Mouse (Mus musculus) liver, embryonic 16.5 days (tissue): Measurements from ENCODE around the gene Dnajb12. TPM values are rescaled to one million over a fixed set of nuclear protein-coding genes. Genes with fewer than 3 reads are reported as not detected.

ENCODE experiments used
- ATAC-seq: fragments of 200-750 bp; cut with Nextera tagmentation; 2 replicates; pipeline ENCODE4 v1.8.0; 2017; ENCODE audit warnings: low read depth, mild to moderate bottlenecking, moderate number of reproducible peaks, moderate library complexity
- H3K27ac ChIP-seq: fragments of 300-500 bp; sonication (generic); 2 replicates; pipeline ENCODE4 v1.5.1; 2014; ENCODE audit warnings: mild to moderate bottlenecking, low read length
- H3K27me3 ChIP-seq: fragments of 300-500 bp; sonication (generic); 2 replicates; pipeline ENCODE4 v1.6.1; 2014; ENCODE audit warnings: low read depth, low read length, mixed read lengths; ENCODE audit not compliant: control insufficient read depth, insufficient read depth
- H3K36me3 ChIP-seq: fragments of 300-500 bp; sonication (generic); 2 replicates; pipeline ENCODE4 v1.6.1; 2014; ENCODE audit warnings: mild to moderate bottlenecking; ENCODE audit not compliant: control insufficient read depth, insufficient read depth
- H3K4me1 ChIP-seq: fragments of 300-500 bp; sonication (generic); 2 replicates; pipeline ENCODE4 v1.6.1; 2014; ENCODE audit warnings: low read depth, low read length, mixed read lengths; ENCODE audit not compliant: control insufficient read depth
- H3K4me2 ChIP-seq: fragments of 300-500 bp; sonication (generic); 2 replicates; pipeline ENCODE4 v1.6.1; 2014; ENCODE audit warnings: low read depth, low read length, mixed read lengths
- H3K4me3 ChIP-seq: fragments of 300-500 bp; sonication (generic); 2 replicates; pipeline ENCODE4 v1.5.1; 2014; ENCODE audit warnings: low read depth, mild to moderate bottlenecking, low read length
- H3K9ac ChIP-seq: fragments of 300-500 bp; sonication (generic); 2 replicates; pipeline ENCODE4 v1.6.1; 2014; ENCODE audit warnings: low read depth, low read length
- H3K9me3 ChIP-seq: fragments of 300-500 bp; sonication (generic); replicated peaks from 2 replicates; pipeline ENCODE4 v1.6.1; 2016; ENCODE audit warnings: low read length; ENCODE audit not compliant: control insufficient read depth
- WGBS: fragments of 180-500 bp; shearing (Covaris S2); extraction: QIAGEN DNeasy Blood & Tissue Kit; methylation state at CpG from one replicate; pipeline ENCODE4 v1.1.7; 2014; ENCODE audit not compliant: insufficient replicate concordance; 5-methylcytosine and 5-hydroxymethylcytosine counted together
- polyA plus RNA-seq: library from polyadenylated mRNA; unstranded; fragments of >200 nt; fragmentation: Nextera tagmentation; extraction: Ambion mirVana; gene quantifications from 2 replicates; pipeline ENCODE4 v1.2.1, GENCODE M21; 2015

The Dnajb12 gene
- polyA plus RNA-seq, 1 experiment from 2014 or later: 15.5 TPM

DNA sequence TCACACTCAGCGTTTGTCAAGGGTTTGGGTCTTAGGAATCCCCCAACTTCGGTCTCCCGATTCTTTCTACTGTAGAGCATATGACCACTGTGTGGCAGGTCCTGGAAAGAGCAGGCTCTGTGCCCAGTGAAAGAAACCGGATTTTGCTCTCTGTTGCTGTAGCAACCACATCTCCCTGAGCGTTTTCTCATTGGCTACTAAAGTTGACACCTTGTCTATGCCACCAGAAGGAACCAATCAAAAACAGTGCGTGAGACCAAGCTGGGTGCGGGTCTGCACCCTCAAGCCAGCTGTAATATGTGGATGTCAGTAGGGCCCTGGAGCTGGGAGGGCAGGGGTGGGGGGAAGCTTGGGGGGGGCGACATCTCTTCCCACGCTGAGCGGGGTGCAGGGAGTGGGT is 51.6 kb downstream of the Dnajb12 start:
- Histone ChIP-seq H3K9ac (no peak overlapping the region), H3K4me1 (no peaks in the 10 kb centered on the region; the same call in 1 of the 2 replicates), H3K36me3 (no peaks in the 10 kb centered on the region), H3K9me3 (no peaks in the 10 kb centered on the region), H3K27me3 (no peaks in the 10 kb centered on the region), H3K4me2 (no peak overlapping the region), H3K4me3 (no peak overlapping the region), H3K27ac (no peak overlapping the region)
- no peak for ATAC-seq
- 54% methylated on average over 10 of the region's 10 CpGs for WGBS

DNA sequence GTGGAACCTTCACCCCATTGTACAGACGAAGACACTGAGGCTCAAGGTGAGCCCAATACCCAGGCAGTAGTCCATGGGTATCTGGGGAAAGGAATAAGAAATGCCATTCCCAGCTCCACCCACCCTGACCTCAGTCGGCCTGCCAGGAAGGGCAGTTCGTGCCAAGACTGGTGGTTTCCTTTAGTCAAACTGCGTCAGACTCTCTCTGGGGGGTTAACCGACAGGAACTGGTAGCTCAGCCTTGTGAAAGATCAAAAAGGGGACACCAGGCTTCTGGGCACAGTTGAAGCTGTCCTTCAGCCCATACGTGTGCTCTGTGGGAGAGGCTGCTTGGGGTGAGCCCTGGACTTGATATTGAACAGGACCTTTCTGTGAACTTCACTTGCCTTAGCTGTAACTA is 53.2 kb downstream of the Dnajb12 start:
- Histone ChIP-seq H3K36me3 (no peaks in the 10 kb centered on the region), H3K4me1 (no peaks in the 10 kb centered on the region; the same call in 1 of the 2 replicates), H3K27me3 (no peaks in the 10 kb centered on the region), H3K27ac (no peak overlapping the region), H3K9me3 (no peaks in the 10 kb centered on the region), H3K9ac (no peak overlapping the region), H3K4me2 (no peak overlapping the region), H3K4me3 (no peak overlapping the region)
- WGBS: 28% methylated on average over 6 of the region's 6 CpGs
- ATAC-seq: no peak

DNA sequence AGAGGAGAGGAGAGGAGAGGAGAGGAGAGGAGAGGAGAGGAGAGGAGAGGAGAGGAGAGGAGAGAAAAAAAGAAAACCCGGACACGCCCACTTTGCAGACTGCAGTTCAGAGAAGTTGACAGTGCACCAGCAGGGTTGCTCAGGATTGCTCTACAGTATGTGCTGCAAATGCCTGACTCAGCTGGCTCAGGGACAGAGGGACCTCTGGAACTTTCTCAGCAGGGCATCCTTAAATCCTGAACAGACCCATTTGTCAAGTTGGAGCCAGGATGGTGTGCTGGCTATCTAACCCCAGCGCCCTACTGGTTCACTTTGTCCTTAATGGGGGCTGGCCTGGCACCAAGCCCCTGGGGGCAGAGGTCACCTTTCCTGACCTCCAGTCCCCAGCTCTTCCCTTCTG is 54.7 kb downstream of the Dnajb12 start:
- Histone ChIP-seq H3K36me3 (no peaks in the 10 kb centered on the region), H3K27me3 (no peaks in the 10 kb centered on the region), H3K4me2 (no peak overlapping the region), H3K4me3 (no peak overlapping the region), H3K9ac (no peak overlapping the region), H3K9me3 (no peaks in the 10 kb centered on the region), H3K27ac (no peak overlapping the region), H3K4me1 (no peaks in the 10 kb centered on the region; the same call in 1 of the 2 replicates)
- no peak for ATAC-seq
- WGBS: 80% methylated on average over 3 of the region's 3 CpGs

GRCm38 (mm10) chr10:59936058-59936856 is 56.9 kb downstream of the Dnajb12 start:
- 22% methylated on average over 8 of the region's 8 CpGs for WGBS
- Histone ChIP-seq H3K36me3 (no peaks in the 10 kb centered on the region), H3K27ac (no peak overlapping the region), H3K4me3 (no peak overlapping the region), H3K27me3 (no peaks in the 10 kb centered on the region), H3K4me1 (no peaks in the 10 kb centered on the region; the same call in 1 of the 2 replicates), H3K4me2 (no peak overlapping the region), H3K9ac (no peak overlapping the region), H3K9me3 (no peaks in the 10 kb centered on the region)
- no peak for ATAC-seq

DNA sequence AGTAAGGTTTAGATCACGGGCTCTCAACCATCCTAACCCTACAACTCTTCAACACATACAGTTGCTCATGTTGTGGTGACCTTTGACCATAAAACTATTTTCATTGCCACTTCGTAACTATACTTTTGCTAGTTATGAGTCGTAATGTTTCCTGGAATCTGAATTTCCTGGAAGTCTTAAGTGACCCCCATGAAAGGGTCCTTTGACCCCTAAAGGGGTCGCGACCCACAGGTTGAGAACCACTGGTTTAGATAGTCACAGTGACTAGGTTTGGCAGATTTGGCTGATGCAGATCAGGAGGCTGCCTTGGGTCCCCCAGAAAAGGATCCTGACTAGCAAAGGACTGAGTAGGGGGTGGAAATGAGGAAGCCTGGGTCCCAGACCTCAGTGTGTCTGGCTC is 59.3 kb downstream of the Dnajb12 start:
- Histone ChIP-seq H3K27ac (no peak overlapping the region), H3K36me3 (no peaks in the 10 kb centered on the region), H3K4me2 (no peak overlapping the region), H3K9ac (no peak overlapping the region), H3K4me1 (peaks cover 10% of the 10 kb centered on the region), H3K9me3 (no peaks in the 10 kb centered on the region), H3K27me3 (peaks cover 12% of the 10 kb centered on the region), H3K4me3 (no peak overlapping the region)
- ATAC-seq: no peak
- 62% methylated on average over 5 of the region's 5 CpGs for WGBS

GRCm38 (mm10) chr10:59939081-59939480 is 59.7 kb downstream of the Dnajb12 start:
- WGBS: 31% methylated on average over 1 of the region's 1 CpGs
- Histone ChIP-seq H3K9me3 (no peaks in the 10 kb centered on the region), H3K4me2 (no peak overlapping the region), H3K4me3 (no peak overlapping the region), H3K27me3 (peaks cover 12% of the 10 kb centered on the region), H3K27ac (no peak overlapping the region), H3K4me1 (peaks cover 12% of the 10 kb centered on the region), H3K36me3 (no peaks in the 10 kb centered on the region), H3K9ac (no peak overlapping the region)
- no peak for ATAC-seq

DNA sequence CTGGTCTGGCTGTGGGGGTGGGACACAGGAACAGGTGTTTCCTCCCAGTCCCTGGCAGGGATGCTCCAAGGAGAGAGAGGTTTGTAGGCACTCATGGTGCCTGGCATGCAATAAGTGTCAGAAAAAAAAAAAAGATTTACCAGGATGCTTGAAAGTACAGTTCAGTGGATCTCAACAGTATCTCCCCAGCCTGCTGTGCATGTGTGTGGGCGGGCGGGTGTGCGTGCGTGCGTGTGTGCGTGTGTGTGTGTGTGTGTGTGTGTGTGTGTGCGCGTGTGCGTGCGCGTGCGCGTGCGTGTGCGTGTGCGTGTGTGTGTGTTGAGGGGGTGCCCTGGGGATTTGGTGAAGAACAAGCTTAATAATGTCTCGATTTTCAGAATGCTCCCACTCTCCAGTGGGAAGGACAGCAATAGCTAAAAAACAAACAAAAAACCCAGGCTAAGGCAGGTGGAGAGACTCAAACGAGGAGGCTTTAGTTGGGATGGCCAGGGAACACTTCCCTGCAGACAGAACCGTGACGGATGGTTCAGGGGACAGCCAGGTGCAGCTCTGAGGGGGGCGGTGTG is 63.0 kb downstream of the Dnajb12 start:
- H3K9ac ChIP-seq: no peak overlapping the region
- 36% methylated on average over 21 of the region's 21 CpGs for WGBS

GRCm38 (mm10) chr10:59942847-59943420 is 63.6 kb downstream of the Dnajb12 start:
- Histone ChIP-seq H3K4me2 (peak overlapping the region; percentile 41), H3K9me3 (no peaks in the 10 kb centered on the region), H3K9ac (no peak overlapping the region), H3K4me1 (peaks cover 12% of the 10 kb centered on the region), H3K27ac (no peak overlapping the region), H3K4me3 (peak overlapping the region; percentile 8), H3K36me3 (no peaks in the 10 kb centered on the region), H3K27me3 (peaks cover 12% of the 10 kb centered on the region)
- ATAC-seq: no peak
- WGBS: 9% methylated on average over 16 of the region's 16 CpGs

More for the DNA sequence above, 63.0 kb downstream of the Dnajb12 start:
- Histone ChIP-seq H3K27me3 (peaks cover 12% of the 10 kb centered on the region), H3K36me3 (no peaks in the 10 kb centered on the region), H3K27ac (no peak overlapping the region), H3K9me3 (no peaks in the 10 kb centered on the region), H3K4me3 (no peak overlapping the region), H3K4me1 (peaks cover 12% of the 10 kb centered on the region), H3K4me2 (peak overlapping the region; percentile 41; the same call in 1 of the 2 replicates)
- no peak for ATAC-seq
